Mouse (Mus musculus): Measurements from ENCODE around the gene Gm28553.
"Not testable (repeated sequence)": the region's sequence is repeated elsewhere in the genome, so short reads cannot be mapped to it uniquely, and the experiment has no call there.

Gene Gm28553

GRCm38 (mm10) chrY:48856197-48856596 is at the start of gene Gm28553:
TSS of gene Gm28553 (plus strand) at chrY:48856497.
- not testable (repeated sequence) for DNase-seq

Data from right cerebral cortex, postnatal 4 days (tissue).